Mouse (Mus musculus) heart, embryonic 15.5 days (tissue): ENCODE measurements around the gene Olfr1293-ps. TPM values are rescaled to one million over a fixed set of nuclear protein-coding genes. Genes with fewer than 3 reads are reported as not detected.

ENCODE experiments used
- ATAC-seq: fragments of 200-750 bp; cut with Nextera tagmentation; replicated peaks from 2 replicates; pipeline ENCODE4 v1.8.0; 2017; ENCODE audit warnings: low read depth, moderate TSS enrichment; ENCODE audit not compliant: insufficient number of reproducible peaks, insufficient read depth, low FRiP score
- H3K27ac ChIP-seq: fragments of 300-500 bp; sonication (generic); 2 replicates; pipeline ENCODE4 v1.5.1; 2015; ENCODE audit warnings: mild to moderate bottlenecking, inconsistent platforms
- H3K27me3 ChIP-seq: fragments of 300-500 bp; sonication (generic); 2 replicates; pipeline ENCODE4 v1.6.1; 2015; ENCODE audit warnings: inconsistent platforms
- H3K36me3 ChIP-seq: fragments of 300-500 bp; sonication (generic); 2 replicates; pipeline ENCODE4 v1.6.1; 2015; ENCODE audit warnings: mild to moderate bottlenecking, inconsistent platforms
- H3K4me1 ChIP-seq: fragments of 300-500 bp; sonication (generic); replicated peaks from 2 replicates; pipeline ENCODE4 v1.6.1; 2015; ENCODE audit warnings: inconsistent platforms
- H3K4me2 ChIP-seq: fragments of 300-500 bp; sonication (generic); 2 replicates; pipeline ENCODE4 v1.6.1; 2015; ENCODE audit warnings: inconsistent platforms, mild to moderate bottlenecking, moderate library complexity
- H3K4me3 ChIP-seq: fragments of 300-500 bp; sonication (generic); 2 replicates; pipeline ENCODE4 v1.5.1; 2015; ENCODE audit warnings: mild to moderate bottlenecking, inconsistent platforms
- H3K9ac ChIP-seq: fragments of 300-500 bp; sonication (generic); 2 replicates; pipeline ENCODE4 v1.6.1; 2015; ENCODE audit warnings: mild to moderate bottlenecking, inconsistent platforms
- H3K9me3 ChIP-seq: fragments of 300-500 bp; sonication (generic); replicated peaks from 2 replicates; pipeline ENCODE4 v1.6.1; 2016; ENCODE audit warnings: inconsistent platforms
- WGBS: fragments of 180-500 bp; shearing (Covaris S2); methylation state at CpG from one replicate; pipeline ENCODE4 v1.1.7; 2015; ENCODE audit warnings: mixed read lengths; 5-methylcytosine and 5-hydroxymethylcytosine counted together
- polyA plus RNA-seq: library from polyadenylated mRNA; unstranded; fragments of >200 nt; fragmentation: Nextera tagmentation; extraction: Ambion mirVana; gene quantifications from 2 replicates; pipeline ENCODE4 v1.2.1, GENCODE M21; 2015

Olfr1293-ps gene
- not detected in 2 replicates for polyA plus RNA-seq

DNA sequence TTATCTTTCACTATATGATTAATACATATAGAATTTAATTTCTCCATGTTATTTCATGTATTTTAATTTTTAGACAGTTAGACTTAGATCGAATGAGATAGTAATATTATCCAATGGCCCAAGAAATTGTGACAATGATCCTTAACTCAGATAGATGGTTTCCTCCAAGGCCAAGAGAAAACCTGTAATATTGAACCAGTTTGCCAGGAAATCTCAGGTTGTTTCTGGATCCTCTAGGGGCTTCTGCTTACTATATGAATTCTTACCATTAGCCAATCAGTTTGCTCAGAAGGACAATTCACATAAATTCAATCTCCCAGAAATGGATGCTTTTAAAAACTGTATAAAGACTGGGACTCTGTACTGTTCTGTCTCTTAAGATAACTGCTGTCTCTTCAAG, at the start of gene Olfr1293-ps:
Olfr1293-ps (plus strand) TSS at position 301 of the 400 bp plus-strand sequence.
- Histone ChIP-seq H3K4me3 (no peak within 1 kb of the TSS), H3K9ac (no peak within 1 kb of the TSS), H3K4me1 (no peaks in the 10 kb centered on the region), H3K9me3 (no peaks in the 10 kb centered on the region), H3K4me2 (no peak within 1 kb of the TSS), H3K27me3 (no peaks in the 10 kb centered on the region), H3K27ac (no peak within 1 kb of the TSS), H3K36me3 (no peaks in the 10 kb centered on the region)
- 81% methylated on average over 1 of the region's 1 CpGs for WGBS
- no peak for ATAC-seq

DNA sequence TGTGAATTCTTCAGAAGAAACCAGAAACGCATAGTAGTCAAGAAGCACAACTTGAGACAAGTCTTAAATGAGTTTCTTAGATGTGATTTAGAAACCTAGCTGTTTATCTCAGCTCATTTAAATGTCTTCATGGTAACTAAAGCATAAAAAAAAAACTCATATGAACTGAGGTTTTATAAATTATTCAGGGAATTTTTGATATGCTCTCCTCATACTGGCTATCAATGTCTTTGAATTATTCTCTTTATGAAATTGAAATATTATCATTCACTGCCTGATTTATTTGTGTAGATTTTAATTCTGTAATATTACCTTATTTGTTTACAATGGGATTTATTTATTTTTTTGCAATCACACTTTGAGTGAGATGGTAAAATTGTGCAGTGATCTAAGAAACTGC, 44.5 kb upstream of the Olfr1293-ps start, which contains the start of gene Olfr1289:
Olfr1289 (plus strand) TSS at position 301 of the 400 bp plus-strand sequence.
- Histone ChIP-seq H3K9me3 (no peaks in the 10 kb centered on the region), H3K27me3 (no peaks in the 10 kb centered on the region), H3K27ac (no peak within 1 kb of the TSS), H3K4me2 (no peak within 1 kb of the TSS), H3K36me3 (no peaks in the 10 kb centered on the region), H3K4me3 (no peak within 1 kb of the TSS), H3K4me1 (no peaks in the 10 kb centered on the region), H3K9ac (no peak within 1 kb of the TSS)
- 60% methylated on average over 1 of the region's 1 CpGs for WGBS
- ATAC-seq, result no peak

DNA sequence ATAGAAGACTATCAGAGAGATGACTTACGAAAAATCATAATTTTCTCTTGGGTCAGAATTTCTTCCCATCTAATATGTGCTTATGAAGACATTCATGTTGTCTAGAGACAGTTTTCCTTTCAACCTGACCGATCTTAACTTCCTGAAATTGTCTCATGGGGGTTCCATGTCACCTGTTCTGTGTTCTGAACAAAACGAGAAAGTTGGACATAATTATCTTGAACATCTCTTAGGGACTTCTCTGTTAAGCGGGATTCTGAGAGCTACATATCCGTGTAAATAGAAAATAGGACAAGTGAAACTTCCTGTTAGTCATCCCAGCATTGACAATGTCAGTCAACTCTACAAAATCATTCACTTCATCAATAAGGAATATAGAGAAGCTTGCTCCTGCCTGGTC, 31.3 kb upstream of the Olfr1293-ps start, which contains the start of gene Olfr1290:
Olfr1290 (minus strand) TSS at position 101 of the 400 bp plus-strand sequence.
- ATAC-seq, result no peak
- 67% methylated on average over 5 of the region's 5 CpGs for WGBS

DNA sequence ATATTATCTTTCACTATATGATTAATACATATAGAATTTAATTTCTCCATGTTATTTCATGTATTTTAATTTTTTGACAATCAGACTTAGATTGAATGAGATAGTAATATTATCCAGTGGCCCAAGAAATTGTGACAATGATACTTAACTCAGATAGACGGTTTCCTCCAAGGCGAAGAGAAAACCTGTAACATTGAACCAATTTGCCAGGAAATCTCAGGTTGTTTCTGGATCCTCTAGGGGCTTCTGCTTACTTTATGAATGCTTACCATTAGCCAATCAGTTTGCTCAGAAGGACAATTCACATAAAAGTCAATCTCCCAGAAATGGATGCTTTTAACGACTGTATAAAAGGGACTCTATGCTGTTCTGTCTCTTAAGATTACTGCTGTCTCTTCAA, 28.1 kb upstream of the Olfr1293-ps start, which contains the start of gene Olfr1291-ps1:
Olfr1291-ps1 (plus strand) TSS at position 301 of the 400 bp plus-strand sequence.
- Histone ChIP-seq H3K36me3 (no peaks in the 10 kb centered on the region), H3K27ac (no peak within 1 kb of the TSS), H3K9ac (no peak within 1 kb of the TSS), H3K4me3 (no peak within 1 kb of the TSS), H3K4me1 (no peaks in the 10 kb centered on the region), H3K9me3 (no peaks in the 10 kb centered on the region), H3K27me3 (no peaks in the 10 kb centered on the region), H3K4me2 (no peak within 1 kb of the TSS)
- no peak for ATAC-seq
- 81% methylated on average over 3 of the region's 3 CpGs for WGBS

More for the DNA sequence above, 31.3 kb upstream of the Olfr1293-ps start, which contains the start of gene Olfr1290:
- no peaks in the 10 kb centered on the region for H3K4me1 ChIP-seq
- H3K4me2 ChIP-seq, result no peak within 1 kb of the TSS
- no peak within 1 kb of the TSS for H3K4me3 ChIP-seq
- H3K27ac ChIP-seq, result no peak within 1 kb of the TSS
- no peaks in the 10 kb centered on the region for H3K9me3 ChIP-seq
- no peaks in the 10 kb centered on the region for H3K27me3 ChIP-seq
- H3K36me3 ChIP-seq, result no peaks in the 10 kb centered on the region
- H3K9ac ChIP-seq, result no peak within 1 kb of the TSS

DNA sequence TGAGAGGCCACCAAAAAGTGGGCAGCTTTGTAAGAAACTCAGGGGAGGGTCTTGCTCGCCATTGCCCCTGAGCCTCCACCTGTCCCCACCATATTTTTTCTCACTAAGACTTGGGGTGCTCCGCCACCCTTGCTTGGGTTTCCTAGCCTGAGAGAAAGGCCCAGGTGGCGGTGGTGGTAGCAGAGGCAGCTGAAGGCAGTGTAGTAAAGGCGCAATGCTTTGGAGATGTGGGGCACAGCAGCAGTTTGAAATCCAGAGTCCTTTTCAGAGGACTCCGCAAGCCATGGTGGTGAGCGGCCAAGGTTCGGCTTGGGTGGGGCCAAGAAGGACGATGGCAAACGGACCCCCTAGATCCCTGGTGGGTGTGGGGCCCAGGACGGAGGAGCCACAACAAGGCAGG, 7.6 kb upstream of the Olfr1293-ps start:
- Histone ChIP-seq H3K27ac (no peak overlapping the region), H3K4me2 (no peak overlapping the region), H3K9me3 (no peaks in the 10 kb centered on the region), H3K36me3 (no peaks in the 10 kb centered on the region), H3K4me3 (no peak overlapping the region), H3K4me1 (no peaks in the 10 kb centered on the region), H3K27me3 (no peaks in the 10 kb centered on the region), H3K9ac (no peak overlapping the region)
- 84% methylated on average over 10 of the region's 10 CpGs for WGBS
- ATAC-seq, result no peak

DNA sequence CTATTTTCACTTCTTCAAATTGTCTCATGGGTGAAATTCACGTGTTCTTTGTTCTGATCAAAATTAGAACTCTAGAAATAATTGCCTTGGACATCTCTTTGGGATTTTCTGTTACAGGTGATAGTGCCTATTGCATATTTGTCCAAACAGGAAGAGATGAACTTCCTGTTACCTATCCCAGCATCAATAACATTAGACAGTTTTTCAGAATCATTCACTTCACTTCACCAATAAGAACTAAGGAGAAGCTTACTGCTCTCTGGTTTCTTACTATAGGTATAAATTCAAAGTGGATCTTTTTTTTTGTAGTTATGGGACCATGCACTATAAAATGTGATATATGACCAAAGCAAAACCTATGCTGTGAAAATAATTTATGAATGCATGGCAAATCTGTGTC, 15.2 kb downstream of the Olfr1293-ps start, which contains the start of gene Olfr1294:
Olfr1294 (minus strand) TSS at position 101 of the 400 bp plus-strand sequence.
- Histone ChIP-seq H3K4me2 (no peak within 1 kb of the TSS), H3K4me1 (no peaks in the 10 kb centered on the region), H3K4me3 (no peak within 1 kb of the TSS), H3K9me3 (no peaks in the 10 kb centered on the region), H3K27ac (no peak within 1 kb of the TSS), H3K9ac (no peak within 1 kb of the TSS), H3K27me3 (no peaks in the 10 kb centered on the region), H3K36me3 (no peaks in the 10 kb centered on the region)
- WGBS, result 37% methylated on average over 1 of the region's 1 CpGs
- ATAC-seq, result no peak

DNA sequence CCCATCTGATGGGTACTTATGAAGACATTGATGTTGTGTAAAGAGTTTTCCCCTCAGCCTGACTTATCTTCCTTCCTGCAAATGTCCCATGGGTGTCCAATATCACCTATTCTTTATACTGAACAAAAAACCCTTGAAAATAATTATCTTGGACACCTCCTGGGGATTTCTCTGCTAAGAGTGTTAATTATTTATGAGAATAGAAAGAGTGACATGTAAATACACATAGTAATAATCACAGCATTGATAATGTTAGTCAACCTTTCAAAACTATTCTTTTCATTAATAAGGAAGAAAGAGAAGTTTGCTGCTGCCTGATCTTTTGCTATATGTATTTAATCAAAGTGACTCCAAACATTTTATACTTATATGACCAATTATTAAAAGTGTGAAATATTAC, 44.6 kb downstream of the Olfr1293-ps start, which contains the start of gene Olfr1295:
Olfr1295 (minus strand) TSS at position 101 of the 400 bp plus-strand sequence.
- Histone ChIP-seq H3K27me3 (no peaks in the 10 kb centered on the region), H3K4me1 (no peaks in the 10 kb centered on the region), H3K27ac (no peak within 1 kb of the TSS), H3K9me3 (no peaks in the 10 kb centered on the region), H3K4me3 (no peak within 1 kb of the TSS), H3K4me2 (no peak within 1 kb of the TSS), H3K9ac (no peak within 1 kb of the TSS), H3K36me3 (no peaks in the 10 kb centered on the region)
- no peak for ATAC-seq

Other genes with a start within 250 kb of the Olfr1293-ps start
- gene Olfr1278, start 235.1 kb upstream of the Olfr1293-ps start, polyA plus RNA-seq, result not detected in 2 replicates
- gene Olfr1279, start 224.6 kb upstream of the Olfr1293-ps start, polyA plus RNA-seq, result not detected in 2 replicates
- gene Olfr1280, start 211.2 kb upstream of the Olfr1293-ps start, polyA plus RNA-seq, result not detected in 2 replicates
- not detected in 2 replicates for gene Olfr1281, start 198.7 kb upstream of the Olfr1293-ps start, polyA plus RNA-seq
- gene Olfr1282, start 189.1 kb upstream of the Olfr1293-ps start, polyA plus RNA-seq, result not detected in 2 replicates
- gene Olfr1283, start 158.4 kb upstream of the Olfr1293-ps start, polyA plus RNA-seq, result not detected in 2 replicates
- not detected in 2 replicates for gene Olfr1284, start 149.7 kb upstream of the Olfr1293-ps start, polyA plus RNA-seq
- gene Olfr1286, start 102.1 kb upstream of the Olfr1293-ps start, polyA plus RNA-seq, result not detected in 2 replicates
- gene Olfr1287, start 76.1 kb upstream of the Olfr1293-ps start, polyA plus RNA-seq, result not detected in 2 replicates
- not detected in 2 replicates for gene Olfr1288, start 51.1 kb upstream of the Olfr1293-ps start, polyA plus RNA-seq
- gene Olfr1289, start 44.4 kb upstream of the Olfr1293-ps start, polyA plus RNA-seq, result not detected in 2 replicates
- not detected in 2 replicates for gene Olfr1290, start 31.4 kb upstream of the Olfr1293-ps start, polyA plus RNA-seq
- not detected in 2 replicates for gene Olfr1291-ps1, start 28.0 kb upstream of the Olfr1293-ps start, polyA plus RNA-seq
- not detected in 2 replicates for gene Olfr1294, start 15.1 kb downstream of the Olfr1293-ps start, polyA plus RNA-seq
- gene Olfr1295, start 44.5 kb downstream of the Olfr1293-ps start, polyA plus RNA-seq, result not detected in 2 replicates
- not detected in 2 replicates for gene Olfr1297, start 101.3 kb downstream of the Olfr1293-ps start, polyA plus RNA-seq
- not detected in 2 replicates for gene Olfr1298, start 124.0 kb downstream of the Olfr1293-ps start, polyA plus RNA-seq
- not detected in 2 replicates for gene Olfr1299, start 136.2 kb downstream of the Olfr1293-ps start, polyA plus RNA-seq
- gene Olfr1301, start 225.8 kb downstream of the Olfr1293-ps start, polyA plus RNA-seq, result not detected in 2 replicates